Mouse (Mus musculus) erythroblast, embryonic 14.5 days (primary cell): ENCODE results near the gene Vtn. TPM values are rescaled to one million over a fixed set of nuclear protein-coding genes. Genes with fewer than 3 reads are reported as not detected.

Experiments used
- H3K27me3 ChIP-seq: 2 replicates; pipeline ENCODE4 v1.6.1; 2012; ENCODE audit warnings: inconsistent platforms; ENCODE audit not compliant: control insufficient read depth
- H3K36me3 ChIP-seq: 2 replicates; pipeline ENCODE4 v1.6.1; 2012; ENCODE audit warnings: mild to moderate bottlenecking, inconsistent platforms; ENCODE audit not compliant: control insufficient read depth
- H3K4me1 ChIP-seq: 2 replicates; pipeline ENCODE4 v1.6.1; 2012; ENCODE audit warnings: inconsistent platforms; ENCODE audit not compliant: control insufficient read depth
- H3K4me3 ChIP-seq: replicated peaks from 2 replicates; pipeline ENCODE3; 2012; ENCODE audit warnings: moderate library complexity, mild to moderate bottlenecking, inconsistent platforms
- H3K9me3 ChIP-seq: 2 replicates; pipeline ENCODE4 v1.6.1; 2012; ENCODE audit warnings: low read length, inconsistent platforms, mixed read lengths; ENCODE audit not compliant: control insufficient read depth
- GATA1 ChIP-seq: IDR thresholded peaks from 2 replicates; pipeline ENCODE4 v1.6.1; 2012; ENCODE audit warnings: low read length, inconsistent platforms, mixed read lengths
- TAL1 ChIP-seq: IDR thresholded peaks from 3 replicates; pipeline ENCODE4 v1.6.1; 2012; ENCODE audit warnings: low read length, inconsistent platforms, mixed read lengths
- polyA plus RNA-seq: library from polyadenylated mRNA; stranded (reverse); fragments of >175 nt; gene quantifications from 2 replicates; pipeline ENCODE4 v1.2.3, GENCODE M21; 2012

Gene Vtn
- polyA plus RNA-seq, result 0.28 and 0.44 TPM in 2 replicates

DNA sequence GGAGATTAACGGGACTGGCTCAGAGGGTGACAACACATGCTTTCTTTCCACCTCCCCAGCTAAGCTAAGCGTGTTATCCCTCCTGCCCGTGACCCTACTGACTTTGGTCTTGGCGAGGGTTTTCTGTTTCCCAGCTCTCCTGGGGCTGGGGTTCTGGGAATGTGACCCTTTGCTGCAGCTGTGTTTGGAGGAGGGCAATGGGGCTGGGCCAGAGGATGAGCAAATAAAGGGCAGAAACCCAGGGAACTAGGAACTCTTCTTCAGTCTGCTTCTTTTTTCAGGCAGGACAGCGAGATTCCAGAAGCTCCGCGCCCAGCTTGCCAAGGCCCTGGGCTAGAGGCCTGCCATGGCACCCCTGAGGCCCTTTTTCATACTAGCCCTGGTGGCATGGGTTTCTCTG is at the start of gene Vtn:
Gene Vtn (plus strand): TSS at position 88 of the 400 bp plus-strand sequence.
- Histone ChIP-seq H3K9me3 (peaks cover 4% of the 10 kb centered on the region; the same call in 1 of the 2 replicates), H3K27me3 (peaks cover 69% of the 10 kb centered on the region), H3K36me3 (no peaks in the 10 kb centered on the region; the same call in 1 of the 2 replicates), H3K4me3 (peak within 1 kb of the TSS; percentile 52), H3K4me1 (peaks cover 14% of the 10 kb centered on the region)
- TF ChIP-seq GATA1 (no peak), TAL1 (no peak)

- Histone ChIP-seq H3K4me3 (no peak overlapping the region), H3K36me3 (no peaks in the 10 kb centered on the region), H3K4me1 (no peaks in the 10 kb centered on the region), H3K9me3 (no peaks in the 10 kb centered on the region), H3K27me3 (no peaks in the 10 kb centered on the region)
- no peak for TF ChIP-seq GATA1
- TF ChIP-seq TAL1, result no peak
Measured at GRCm38 (mm10) chr11:78450337-78450736, 48.6 kb upstream of the Vtn start.

DNA sequence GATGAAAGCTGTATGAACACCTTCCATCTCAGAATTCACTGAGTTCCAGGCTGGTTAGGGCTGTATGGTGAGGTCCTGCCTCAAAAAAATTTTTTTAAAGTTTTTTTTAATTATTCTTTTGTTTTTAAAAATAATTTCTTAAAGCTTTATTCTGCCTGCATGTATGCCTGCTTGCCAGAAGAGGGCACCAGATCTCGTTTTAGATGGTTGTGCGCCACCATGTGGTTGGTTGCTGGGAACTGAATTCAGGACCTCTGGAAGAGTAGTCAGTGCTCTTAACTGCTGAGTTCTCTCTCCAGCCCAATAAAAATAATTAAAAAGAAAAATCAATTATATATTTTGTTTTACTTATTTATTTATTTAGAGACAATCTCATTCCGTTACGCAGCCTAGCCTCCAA is 45.2 kb upstream of the Vtn start:
- Histone ChIP-seq H3K4me3 (no peak overlapping the region), H3K27me3 (peaks cover 2% of the 10 kb centered on the region; the same call in 1 of the 2 replicates), H3K4me1 (no peaks in the 10 kb centered on the region), H3K9me3 (no peaks in the 10 kb centered on the region), H3K36me3 (no peaks in the 10 kb centered on the region)
- TF ChIP-seq GATA1 (no peak), TAL1 (no peak)

DNA sequence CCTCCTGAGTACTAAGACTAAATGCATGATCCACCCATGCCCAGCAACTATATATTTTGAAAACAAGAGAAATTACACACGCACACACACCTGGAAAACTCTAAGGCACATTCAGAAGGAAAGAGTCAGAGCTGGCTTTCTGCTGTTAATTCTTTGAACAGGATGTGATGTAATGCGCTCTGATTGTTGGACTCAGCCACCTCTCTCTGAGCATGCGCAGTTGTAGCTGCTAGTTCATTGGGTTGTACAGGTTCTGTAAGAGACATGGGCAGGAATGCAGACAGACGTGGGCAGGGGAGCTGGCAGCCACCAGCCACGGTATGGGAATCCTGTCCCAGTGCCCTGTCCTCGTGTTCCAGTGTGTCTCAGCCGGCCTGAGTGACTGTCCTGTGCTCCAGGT is 44.6 kb upstream of the Vtn start:
- no peak for TF ChIP-seq TAL1
- no peak for TF ChIP-seq GATA1
- no peak overlapping the region for H3K4me3 ChIP-seq

GRCm38 (mm10) chr11:78455308-78455707 is 43.6 kb upstream of the Vtn start:
- Histone ChIP-seq H3K4me1 (no peaks in the 10 kb centered on the region), H3K4me3 (no peak overlapping the region), H3K27me3 (peaks cover 2% of the 10 kb centered on the region; the same call in 1 of the 2 replicates), H3K9me3 (no peaks in the 10 kb centered on the region), H3K36me3 (no peaks in the 10 kb centered on the region)
- TF ChIP-seq GATA1 (no peak), TAL1 (no peak)

More for the DNA sequence above, 44.6 kb upstream of the Vtn start:
- no peaks in the 10 kb centered on the region for H3K4me1 ChIP-seq
- H3K36me3 ChIP-seq, result no peaks in the 10 kb centered on the region
- peaks cover 2% of the 10 kb centered on the region; the same call in 1 of the 2 replicates for H3K27me3 ChIP-seq
- no peaks in the 10 kb centered on the region for H3K9me3 ChIP-seq

DNA sequence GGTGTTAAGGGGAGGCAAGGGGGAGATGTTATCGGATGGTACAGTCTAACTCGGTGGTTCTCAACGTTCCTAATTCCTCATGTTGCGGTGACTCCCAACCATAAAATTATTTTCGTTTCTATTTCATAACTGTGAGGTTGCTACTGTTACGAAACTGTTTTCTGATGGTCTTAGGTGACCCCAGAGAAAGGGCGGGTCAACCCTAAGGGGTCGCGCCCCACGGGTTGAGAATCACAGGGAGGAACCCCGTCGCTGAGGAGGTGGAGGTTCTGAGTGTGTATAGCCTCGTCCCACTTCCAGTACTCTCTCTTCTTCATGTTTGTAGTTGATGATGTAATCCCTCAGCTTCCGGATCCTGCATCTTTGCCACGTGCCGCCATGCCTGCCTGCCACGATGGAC is 40.2 kb upstream of the Vtn start:
- H3K4me3 ChIP-seq, result no peak overlapping the region
- TF ChIP-seq GATA1 (no peak), TAL1 (no peak)
- H3K9me3 ChIP-seq, result peaks cover 5% of the 10 kb centered on the region
- peaks cover 2% of the 10 kb centered on the region; the same call in 1 of the 2 replicates for H3K27me3 ChIP-seq
- peaks cover 8% of the 10 kb centered on the region for H3K4me1 ChIP-seq
- H3K36me3 ChIP-seq, result no peaks in the 10 kb centered on the region

GRCm38 (mm10) chr11:78461894-78462293 is 37.0 kb upstream of the Vtn start:
- TF ChIP-seq GATA1 (no peak), TAL1 (no peak)
- Histone ChIP-seq H3K27me3 (no peaks in the 10 kb centered on the region), H3K4me3 (no peak overlapping the region), H3K36me3 (no peaks in the 10 kb centered on the region), H3K9me3 (peaks cover 5% of the 10 kb centered on the region), H3K4me1 (peaks cover 34% of the 10 kb centered on the region)

- H3K4me3 ChIP-seq, result no peak overlapping the region
- TF ChIP-seq TAL1 (no peak), GATA1 (no peak)
- no peaks in the 10 kb centered on the region for H3K27me3 ChIP-seq
- H3K9me3 ChIP-seq, result peaks cover 5% of the 10 kb centered on the region
- peaks cover 34% of the 10 kb centered on the region for H3K4me1 ChIP-seq
- no peaks in the 10 kb centered on the region for H3K36me3 ChIP-seq
Measured at GRCm38 (mm10) chr11:78462669-78463068, 36.2 kb upstream of the Vtn start.

- Histone ChIP-seq H3K4me1 (peaks cover 34% of the 10 kb centered on the region), H3K27me3 (no peaks in the 10 kb centered on the region), H3K9me3 (peaks cover 5% of the 10 kb centered on the region), H3K36me3 (no peaks in the 10 kb centered on the region), H3K4me3 (no peak overlapping the region)
- TF ChIP-seq GATA1 (no peak), TAL1 (no peak)
Measured at GRCm38 (mm10) chr11:78463286-78464036, 35.4 kb upstream of the Vtn start.

- TF ChIP-seq GATA1 (no peak), TAL1 (no peak)
- Histone ChIP-seq H3K36me3 (no peaks in the 10 kb centered on the region), H3K4me3 (peak overlapping the region; percentile 61), H3K27me3 (no peaks in the 10 kb centered on the region), H3K9me3 (peaks cover 5% of the 10 kb centered on the region), H3K4me1 (peaks cover 34% of the 10 kb centered on the region)
Measured at GRCm38 (mm10) chr11:78465116-78465515, 33.8 kb upstream of the Vtn start.
